Mouse (Mus musculus) limb, embryonic 14.5 days (tissue): ENCODE results near the gene 4930486L24Rik. TPM values are rescaled to one million over a fixed set of nuclear protein-coding genes. Genes with fewer than 3 reads are reported as not detected.

Experiments used
- ATAC-seq: fragments of 200-750 bp; cut with Nextera tagmentation; 2 replicates; pipeline ENCODE4 v1.8.0; 2017; ENCODE audit warnings: low read depth, moderate number of reproducible peaks, moderate TSS enrichment; ENCODE audit not compliant: low FRiP score
- DNase-seq: peaks from one replicate; pipeline ENCODE4 v3.0.0-alpha.2; 2015; ENCODE audit warnings: low spot score
- H3K27ac ChIP-seq: fragments of 300-500 bp; sonication (generic); replicated peaks from 2 replicates; pipeline ENCODE4 v1.5.1; 2014; ENCODE audit warnings: low read depth, mild to moderate bottlenecking, low read length, moderate library complexity, mixed read lengths
- H3K27me3 ChIP-seq: fragments of 300-500 bp; sonication (generic); 2 replicates; pipeline ENCODE4 v1.6.1; 2014; ENCODE audit warnings: low read length, mixed read lengths; ENCODE audit not compliant: control insufficient read depth, insufficient read depth
- H3K36me3 ChIP-seq: fragments of 300-500 bp; sonication (generic); 2 replicates; pipeline ENCODE4 v1.6.1; 2014; ENCODE audit warnings: mild to moderate bottlenecking, low read length, moderate library complexity, mixed read lengths; ENCODE audit not compliant: control insufficient read depth, insufficient read depth
- H3K4me1 ChIP-seq: fragments of 300-500 bp; sonication (generic); 2 replicates; pipeline ENCODE4 v1.6.1; 2014; ENCODE audit warnings: antibody characterized with exemption, low read length, mixed read lengths; ENCODE audit not compliant: control insufficient read depth, insufficient read depth
- H3K4me2 ChIP-seq: fragments of 300-500 bp; sonication (generic); replicated peaks from 2 replicates; pipeline ENCODE4 v1.6.1; 2014; ENCODE audit warnings: low read depth, mild to moderate bottlenecking, low read length, moderate library complexity; ENCODE audit not compliant: severe bottlenecking
- H3K4me3 ChIP-seq: fragments of 300-500 bp; sonication (generic); replicated peaks from 2 replicates; pipeline ENCODE4 v1.5.1; 2014; ENCODE audit warnings: low read length
- H3K9ac ChIP-seq: fragments of 300-500 bp; sonication (generic); 2 replicates; pipeline ENCODE4 v1.6.1; 2014; ENCODE audit warnings: mild to moderate bottlenecking, low read depth, low read length, moderate library complexity; ENCODE audit not compliant: severe bottlenecking
- H3K9me3 ChIP-seq: fragments of 300-500 bp; sonication (generic); 2 replicates; pipeline ENCODE4 v1.6.1; 2016; ENCODE audit warnings: low read length; ENCODE audit not compliant: control insufficient read depth
- POLR2A ChIP-seq: fragments of 200-500 bp; IDR thresholded peaks from 2 replicates; pipeline ENCODE4 v1.8.0; 2012; ENCODE audit warnings: inconsistent platforms, mild to moderate bottlenecking, moderate library complexity, borderline replicate concordance; ENCODE audit not compliant: insufficient read depth, insufficient read length; ENCODE audit errors: extremely low read depth
- WGBS: fragments of 180-500 bp; shearing (Covaris S2); extraction: QIAGEN DNeasy Blood & Tissue Kit; methylation state at CpG from one replicate; pipeline ENCODE4 v1.1.7; 2014; 5-methylcytosine and 5-hydroxymethylcytosine counted together
- polyA plus RNA-seq, 2 experiments: library from polyadenylated mRNA; depleted of rRNA in 1 of 2; stranded (reverse) in 1 of 2; unstranded in 1 of 2; fragments of >200 nt; fragmentation: Nextera tagmentation in 1 of 2; extraction: Ambion mirVana in 1 of 2; gene quantifications; 2 replicates each; pipeline versions ENCODE4 v1.2.1 to v1.2.3; 2012 to 2014

4930486L24Rik gene
- polyA plus RNA-seq, 2 experiments = not detected

- H3K27ac ChIP-seq = no peak overlapping the region
- no peak for TF ChIP-seq POLR2A
- no peaks in the 10 kb centered on the region for H3K27me3 ChIP-seq
- no peak overlapping the region for H3K4me2 ChIP-seq
- no peaks in the 10 kb centered on the region for H3K9me3 ChIP-seq
- no peak for ATAC-seq
- 62% methylated on average over 3 of the region's 3 CpGs for WGBS
- no peaks in the 10 kb centered on the region for H3K4me1 ChIP-seq
- no peaks in the 10 kb centered on the region for H3K36me3 ChIP-seq
- no peak for DNase-seq
- no peak overlapping the region for H3K4me3 ChIP-seq
- no peak overlapping the region for H3K9ac ChIP-seq
These were observed 38.2 kb downstream of the 4930486L24Rik start for GRCm38 (mm10) chr13:60826052-60826451.

GRCm38 (mm10) chr13:60820486-60821175, 43.6 kb downstream of the 4930486L24Rik start:
- H3K27ac ChIP-seq = no peak overlapping the region
- DNase-seq = no peak
- no peak overlapping the region for H3K9ac ChIP-seq
- H3K36me3 ChIP-seq = no peaks in the 10 kb centered on the region
- H3K9me3 ChIP-seq = no peaks in the 10 kb centered on the region
- no peaks in the 10 kb centered on the region for H3K4me1 ChIP-seq
- no peak overlapping the region for H3K4me2 ChIP-seq
- ATAC-seq = no peak
- H3K27me3 ChIP-seq = no peaks in the 10 kb centered on the region
- 66% methylated on average over 3 of the region's 3 CpGs for WGBS
- no peak overlapping the region for H3K4me3 ChIP-seq
- no peak for TF ChIP-seq POLR2A

- WGBS = 10% methylated on average over 7 of the region's 7 CpGs
- Histone ChIP-seq H3K36me3 (no peaks in the 10 kb centered on the region), H3K9me3 (no peaks in the 10 kb centered on the region), H3K9ac (no peak overlapping the region), H3K27me3 (no peaks in the 10 kb centered on the region), H3K4me1 (no peaks in the 10 kb centered on the region), H3K4me2 (no peak overlapping the region), H3K27ac (no peak overlapping the region), H3K4me3 (no peak overlapping the region)
- no peak for TF ChIP-seq POLR2A
- DNase-seq (peak; percentile 49), ATAC-seq (no peak)
These were observed 44.8 kb downstream of the 4930486L24Rik start for GRCm38 (mm10) chr13:60819469-60819868.

- Histone ChIP-seq H3K9ac (no peak overlapping the region), H3K4me2 (no peak overlapping the region), H3K27ac (no peak overlapping the region), H3K4me3 (no peak overlapping the region), H3K4me1 (no peaks in the 10 kb centered on the region), H3K9me3 (no peaks in the 10 kb centered on the region), H3K27me3 (no peaks in the 10 kb centered on the region), H3K36me3 (no peaks in the 10 kb centered on the region)
- TF ChIP-seq POLR2A = no peak
- ATAC-seq (no peak), DNase-seq (no peak)
- WGBS = 45% methylated on average over 1 of the region's 1 CpGs
These were observed 50.6 kb downstream of the 4930486L24Rik start for GRCm38 (mm10) chr13:60813722-60814121.

GRCm38 (mm10) chr13:60812768-60813167, 51.5 kb downstream of the 4930486L24Rik start:
- no peaks in the 10 kb centered on the region for H3K36me3 ChIP-seq
- H3K9me3 ChIP-seq = no peaks in the 10 kb centered on the region
- no peak overlapping the region for H3K27ac ChIP-seq
- H3K27me3 ChIP-seq = no peaks in the 10 kb centered on the region
- no peak for ATAC-seq
- 87% methylated on average over 6 of the region's 6 CpGs for WGBS
- no peak overlapping the region for H3K9ac ChIP-seq
- DNase-seq = no peak
- no peak overlapping the region for H3K4me3 ChIP-seq
- no peak overlapping the region for H3K4me2 ChIP-seq
- H3K4me1 ChIP-seq = no peaks in the 10 kb centered on the region
- no peak for TF ChIP-seq POLR2A
